Mouse (Mus musculus) lung, postnatal 0 days (tissue): ENCODE measurements at regions not wholly inside any gene's neighbourhood (a gene's known extent, or its start where the extent isn't known, plus 50 kb on each side); places are given as distances from the start of the nearest gene placed in this dataset.
A peak's percentile ranks its signal among the peaks of the same experiment; 100 is the strongest.

Source experiments
- ATAC-seq: fragments of 200-750 bp; cut with Nextera tagmentation; 2 replicates; pipeline ENCODE4 v1.8.0; 2017; ENCODE audit warnings: moderate library complexity
- DNase-seq: peaks from one replicate; pipeline ENCODE4 v3.0.0-alpha.2; 2016; ENCODE audit warnings: low spot score
- H3K27ac ChIP-seq: fragments of 300-500 bp; sonication (generic); 2 replicates; pipeline ENCODE4 v1.5.1; 2014; ENCODE audit warnings: antibody characterized with exemption, mild to moderate bottlenecking, low read length, mixed read lengths
- H3K27me3 ChIP-seq: fragments of 300-500 bp; sonication (generic); replicated peaks from 2 replicates; pipeline ENCODE4 v1.6.1; 2014; ENCODE audit warnings: low read length, mixed read lengths; ENCODE audit not compliant: insufficient read depth
- H3K36me3 ChIP-seq: fragments of 300-500 bp; sonication (generic); 2 replicates; pipeline ENCODE4 v1.6.1; 2014; ENCODE audit warnings: low read length, mixed read lengths; ENCODE audit not compliant: insufficient read depth
- H3K4me1 ChIP-seq: fragments of 300-500 bp; sonication (generic); 2 replicates; pipeline ENCODE4 v1.6.1; 2014; ENCODE audit warnings: antibody characterized with exemption, low read depth, low read length, mixed read lengths; ENCODE audit not compliant: insufficient read depth
- H3K4me2 ChIP-seq: fragments of 300-500 bp; sonication (generic); replicated peaks from 2 replicates; pipeline ENCODE4 v1.6.1; 2014; ENCODE audit warnings: low read depth, mild to moderate bottlenecking, low read length, moderate library complexity, mixed read lengths
- H3K4me3 ChIP-seq: fragments of 300-500 bp; sonication (generic); 2 replicates; pipeline ENCODE4 v1.5.1; 2014; ENCODE audit warnings: low read depth, low read length
- H3K9ac ChIP-seq: fragments of 300-500 bp; sonication (generic); replicated peaks from 2 replicates; pipeline ENCODE4 v1.6.1; 2014; ENCODE audit warnings: low read depth, mild to moderate bottlenecking
- H3K9me3 ChIP-seq: fragments of 300-500 bp; sonication (generic); 2 replicates; pipeline ENCODE4 v1.6.1; 2016; ENCODE audit warnings: low read length, mixed read lengths
- CTCF ChIP-seq: IDR thresholded peaks from 2 replicates; pipeline ENCODE4 v1.5.1; 2016; ENCODE audit warnings: antibody characterized with exemption, mild to moderate bottlenecking
- EP300 ChIP-seq: IDR thresholded peaks from 2 replicates; pipeline ENCODE4 v1.6.1; 2016; ENCODE audit warnings: antibody characterized with exemption, mild to moderate bottlenecking, control low read depth
- WGBS: fragments of 180-500 bp; shearing (Covaris S2); extraction: QIAGEN DNeasy Blood & Tissue Kit; methylation state at CpG from one replicate; pipeline ENCODE4 v1.1.7; 2014; 5-methylcytosine and 5-hydroxymethylcytosine counted together

- DNase-seq (no peak), ATAC-seq (no peak)
- no peak overlapping the region for H3K27ac ChIP-seq
- 45% methylated on average over 2 of the region's 2 CpGs for WGBS
- H3K9ac ChIP-seq, result no peak overlapping the region
- no peaks in the 10 kb centered on the region for H3K36me3 ChIP-seq
- no peaks in the 10 kb centered on the region for H3K4me1 ChIP-seq
- TF ChIP-seq EP300 (no peak), CTCF (no peak)
- no peak overlapping the region for H3K4me3 ChIP-seq
- no peaks in the 10 kb centered on the region for H3K27me3 ChIP-seq
- H3K9me3 ChIP-seq, result no peaks in the 10 kb centered on the region
- no peak overlapping the region for H3K4me2 ChIP-seq
Observed at GRCm38 (mm10) chr12:14088960-14089359, 62.9 kb downstream of the Fam84a start.

GRCm38 (mm10) chr12:14082771-14083170, 69.1 kb downstream of the Fam84a start:
- TF ChIP-seq CTCF (no peak), EP300 (no peak)
- Histone ChIP-seq H3K4me2 (no peak overlapping the region), H3K36me3 (no peaks in the 10 kb centered on the region), H3K9ac (no peak overlapping the region), H3K4me3 (no peak overlapping the region), H3K27me3 (no peaks in the 10 kb centered on the region), H3K4me1 (no peaks in the 10 kb centered on the region), H3K27ac (no peak overlapping the region), H3K9me3 (no peaks in the 10 kb centered on the region)
- DNase-seq (no peak), ATAC-seq (no peak)
- 78% methylated on average over 3 of the region's 3 CpGs for WGBS

- no peak overlapping the region for H3K27ac ChIP-seq
- H3K4me2 ChIP-seq, result no peak overlapping the region
- no peaks in the 10 kb centered on the region for H3K27me3 ChIP-seq
- no peak for ATAC-seq
- H3K4me3 ChIP-seq, result no peak overlapping the region
- no peak overlapping the region for H3K9ac ChIP-seq
- DNase-seq, result no peak
- WGBS, result 61% methylated on average over 1 of the region's 1 CpGs
- H3K9me3 ChIP-seq, result no peaks in the 10 kb centered on the region
- TF ChIP-seq CTCF (no peak), EP300 (no peak)
- no peaks in the 10 kb centered on the region for H3K4me1 ChIP-seq
- H3K36me3 ChIP-seq, result no peaks in the 10 kb centered on the region
Observed at GRCm38 (mm10) chr12:14079892-14080291, 72.0 kb downstream of the Fam84a start.

- WGBS, result 52% methylated on average over 4 of the region's 4 CpGs
- DNase-seq (peak; percentile 6), ATAC-seq (no peak)
- Histone ChIP-seq H3K27me3 (no peaks in the 10 kb centered on the region), H3K4me2 (no peak overlapping the region), H3K27ac (no peak overlapping the region), H3K9me3 (no peaks in the 10 kb centered on the region), H3K36me3 (no peaks in the 10 kb centered on the region), H3K4me1 (no peaks in the 10 kb centered on the region), H3K9ac (no peak overlapping the region), H3K4me3 (no peak overlapping the region)
- TF ChIP-seq CTCF, result no peak
- no peak for TF ChIP-seq EP300
Observed at GRCm38 (mm10) chr12:14069049-14069448, 82.8 kb downstream of the Fam84a start.

GRCm38 (mm10) chr12:14065401-14065800, 86.5 kb downstream of the Fam84a start:
- Histone ChIP-seq H3K4me1 (no peaks in the 10 kb centered on the region), H3K27ac (no peak overlapping the region), H3K36me3 (no peaks in the 10 kb centered on the region), H3K9me3 (no peaks in the 10 kb centered on the region), H3K4me3 (no peak overlapping the region), H3K9ac (no peak overlapping the region), H3K4me2 (no peak overlapping the region), H3K27me3 (no peaks in the 10 kb centered on the region)
- DNase-seq (peak; percentile 78), ATAC-seq (peak; percentile 85)
- TF ChIP-seq EP300 (peak; percentile 58; the same call in 1 of the 2 replicates), CTCF (no peak)
- WGBS, result 52% methylated on average over 3 of the region's 3 CpGs

- Histone ChIP-seq H3K27me3 (no peaks in the 10 kb centered on the region), H3K27ac (no peak overlapping the region), H3K9me3 (no peaks in the 10 kb centered on the region), H3K9ac (no peak overlapping the region), H3K4me1 (no peaks in the 10 kb centered on the region), H3K4me3 (no peak overlapping the region), H3K4me2 (no peak overlapping the region), H3K36me3 (no peaks in the 10 kb centered on the region)
- no peak for DNase-seq
- 77% methylated on average over 4 of the region's 4 CpGs for WGBS
- ATAC-seq, result no peak
- TF ChIP-seq CTCF, result no peak
- TF ChIP-seq EP300, result no peak
Observed at GRCm38 (mm10) chr12:14063276-14063675, 88.6 kb downstream of the Fam84a start.

- H3K9me3 ChIP-seq, result no peaks in the 10 kb centered on the region
- no peak overlapping the region for H3K9ac ChIP-seq
- H3K4me1 ChIP-seq, result no peaks in the 10 kb centered on the region
- H3K4me3 ChIP-seq, result no peak overlapping the region
- WGBS, result 42% methylated on average over 4 of the region's 4 CpGs
- ATAC-seq (peak; percentile 23), DNase-seq (peak; percentile 67)
- H3K27me3 ChIP-seq, result no peaks in the 10 kb centered on the region
- H3K4me2 ChIP-seq, result no peak overlapping the region
- no peak overlapping the region for H3K27ac ChIP-seq
- no peak for TF ChIP-seq EP300
- TF ChIP-seq CTCF, result no peak
- H3K36me3 ChIP-seq, result no peaks in the 10 kb centered on the region
Observed at GRCm38 (mm10) chr12:14056116-14056515, 95.7 kb downstream of the Fam84a start.
